Mouse (Mus musculus) brain, embryonic 14.5 days (tissue): ENCODE results near the gene Srgap3.

ENCODE experiments used
- CTCF ChIP-seq: fragments of 200-500 bp; IDR thresholded peaks from 2 replicates; pipeline ENCODE4 v1.5.1; 2012; ENCODE audit warnings: inconsistent platforms, mild to moderate bottlenecking, moderate library complexity, borderline replicate concordance; ENCODE audit not compliant: insufficient read depth, insufficient read length; ENCODE audit errors: extremely low read depth
- POLR2A ChIP-seq: fragments of 200-500 bp; IDR thresholded peaks from 2 replicates; pipeline ENCODE4 v1.6.1; 2012; ENCODE audit warnings: mild to moderate bottlenecking, inconsistent platforms, borderline replicate concordance; ENCODE audit not compliant: poor library complexity, insufficient read depth, insufficient read length, severe bottlenecking; ENCODE audit errors: extremely low read depth

DNA sequence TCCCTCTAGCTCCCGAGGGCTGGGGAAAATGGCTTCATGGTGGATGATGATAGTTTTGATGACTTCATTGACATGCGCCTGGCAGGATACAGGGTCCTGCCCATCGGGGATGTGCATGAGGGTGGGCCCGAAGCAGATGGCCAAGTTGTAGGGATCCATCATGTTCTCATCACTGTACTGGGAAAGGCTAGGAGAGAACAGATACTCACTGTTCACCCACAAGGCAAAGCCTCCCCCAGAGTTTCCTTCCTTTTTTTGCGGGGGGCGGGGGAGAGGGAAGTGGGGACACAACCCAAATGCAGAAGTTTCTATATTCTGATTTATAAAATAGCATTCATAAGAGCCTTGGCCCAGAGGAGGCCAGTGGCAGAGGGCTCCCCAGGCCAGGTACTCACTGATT lies 208.1 kb downstream of the Srgap3 start:
- no peak for TF ChIP-seq POLR2A
- no peak for TF ChIP-seq CTCF
